Mouse (Mus musculus) layer of hippocampus, adult 2 months (tissue): ENCODE data around the gene Tmem8. TPM values are rescaled to one million over a fixed set of nuclear protein-coding genes. Genes with fewer than 3 reads are reported as not detected.

Source experiments
- DNase-seq, 2 experiments: peaks; one replicate each; pipeline ENCODE4 v3.0.0; 2022; ENCODE audit warnings: low spot score in 2 of 2
- H3K27ac ChIP-seq: fragments of 200-600 bp; 2 replicates; pipeline ENCODE4 v1.8.1; 2022
- H3K4me3 ChIP-seq: fragments of 200-600 bp; 2 replicates; pipeline ENCODE4 v1.8.1; 2022; ENCODE audit warnings: mild to moderate bottlenecking
- CTCF ChIP-seq: fragments of 200-600 bp; conservative IDR thresholded peaks from 2 replicates; pipeline ENCODE4 v1.8.1; 2022; ENCODE audit warnings: antibody characterized with exemption, mild to moderate bottlenecking, moderate library complexity
- total RNA-seq, 2 experiments: library from RNA; stranded (reverse); gene quantifications; 2 replicates each; pipeline ENCODE4 v1.2.3; 2021

Gene Tmem8
- total RNA-seq, 2 experiments from 2014 or later = 14.1 to 14.2 TPM

GRCm38 (mm10) chr17:26115956-26116487 is 2.9 kb downstream of the Tmem8 start:
- H3K4me3 ChIP-seq = no peak overlapping the region
- no peak overlapping the region for H3K27ac ChIP-seq
- DNase-seq = no peak
- no peak for TF ChIP-seq CTCF

GRCm38 (mm10) chr17:26116503-26117258 is 3.6 kb downstream of the Tmem8 start:
- H3K27ac ChIP-seq = no peak overlapping the region
- DNase-seq = no peak
- no peak overlapping the region for H3K4me3 ChIP-seq
- TF ChIP-seq CTCF = no peak

GRCm38 (mm10) chr17:26119766-26120710 is 6.9 kb downstream of the Tmem8 start:
- Histone ChIP-seq H3K4me3 (no peak overlapping the region), H3K27ac (no peak overlapping the region)
- peak; percentile 77 for TF ChIP-seq CTCF
- peak; percentile 53 to 61 for DNase-seq

- Histone ChIP-seq H3K27ac (no peak overlapping the region), H3K4me3 (no peak overlapping the region)
- no peak for DNase-seq
- no peak for TF ChIP-seq CTCF
These were observed 9.5 kb downstream of the Tmem8 start for GRCm38 (mm10) chr17:26122431-26123140.

- no peak for TF ChIP-seq CTCF
- DNase-seq = peak; percentile 89 to 94
- Histone ChIP-seq H3K27ac (peak within 1 kb of the TSS; percentile 79), H3K4me3 (peak within 1 kb of the TSS; percentile 100)
These were observed 10.2 kb downstream of the Tmem8 start, which contains the start of gene Mrpl28 for GRCm38 (mm10) chr17:26123267-26123684. Gene Mrpl28, plus strand, starts transcription at chr17:26123500.

- Histone ChIP-seq H3K4me3 (peak overlapping the region; percentile 100), H3K27ac (no peak overlapping the region)
- no peak for DNase-seq
- no peak for TF ChIP-seq CTCF
These were observed 11.5 kb downstream of the Tmem8 start for GRCm38 (mm10) chr17:26124560-26124959.

GRCm38 (mm10) chr17:26125226-26125625 is 12.1 kb downstream of the Tmem8 start:
- Histone ChIP-seq H3K27ac (no peak overlapping the region), H3K4me3 (no peak overlapping the region)
- DNase-seq = no peak
- no peak for TF ChIP-seq CTCF

GRCm38 (mm10) chr17:26131062-26131732 is 18.1 kb downstream of the Tmem8 start:
- H3K27ac ChIP-seq = no peak overlapping the region
- H3K4me3 ChIP-seq = no peak overlapping the region
- no peak for TF ChIP-seq CTCF
- no peak for DNase-seq

GRCm38 (mm10) chr17:26131856-26132853 is 19.1 kb downstream of the Tmem8 start:
- no peak for TF ChIP-seq CTCF
- Histone ChIP-seq H3K27ac (no peak overlapping the region), H3K4me3 (no peak overlapping the region)
- DNase-seq = no peak

- no peak for TF ChIP-seq CTCF
- H3K27ac ChIP-seq = no peak overlapping the region
- no peak for DNase-seq
- H3K4me3 ChIP-seq = no peak overlapping the region
These were observed 24.1 kb downstream of the Tmem8 start for GRCm38 (mm10) chr17:26137106-26137750.

GRCm38 (mm10) chr17:26137751-26138130 is 24.6 kb downstream of the Tmem8 start:
- peak overlapping the region; percentile 88 for H3K27ac ChIP-seq
- no peak for TF ChIP-seq CTCF
- DNase-seq = no peak
- peak overlapping the region; percentile 79 for H3K4me3 ChIP-seq
